Mouse (Mus musculus) embryonic facial prominence, embryonic 15.5 days (tissue): ENCODE results near the gene Slc6a16. TPM values are rescaled to one million over a fixed set of nuclear protein-coding genes. Genes with fewer than 3 reads are reported as not detected.

ENCODE experiments used
- ATAC-seq: fragments of 200-750 bp; cut with Nextera tagmentation; 2 replicates; pipeline ENCODE4 v1.8.0; 2017; ENCODE audit warnings: low read depth, moderate TSS enrichment; ENCODE audit not compliant: insufficient number of reproducible peaks, low FRiP score, low TSS enrichment
- H3K27ac ChIP-seq: fragments of 300-500 bp; sonication (generic); replicated peaks from 2 replicates; pipeline ENCODE4 v1.5.1; 2015; ENCODE audit warnings: mild to moderate bottlenecking, inconsistent platforms
- H3K27me3 ChIP-seq: fragments of 300-500 bp; sonication (generic); 2 replicates; pipeline ENCODE4 v1.6.1; 2015; ENCODE audit warnings: inconsistent platforms
- H3K36me3 ChIP-seq: fragments of 300-500 bp; sonication (generic); 2 replicates; pipeline ENCODE4 v1.6.1; 2015; ENCODE audit warnings: mild to moderate bottlenecking, inconsistent platforms
- H3K4me1 ChIP-seq: fragments of 300-500 bp; sonication (generic); 2 replicates; pipeline ENCODE4 v1.6.1; 2015; ENCODE audit warnings: inconsistent platforms
- H3K4me2 ChIP-seq: fragments of 300-500 bp; sonication (generic); replicated peaks from 2 replicates; pipeline ENCODE4 v1.6.1; 2015; ENCODE audit warnings: mild to moderate bottlenecking, inconsistent platforms
- H3K4me3 ChIP-seq: fragments of 300-500 bp; sonication (generic); replicated peaks from 2 replicates; pipeline ENCODE4 v1.5.1; 2015; ENCODE audit warnings: mild to moderate bottlenecking, inconsistent platforms
- H3K9ac ChIP-seq: fragments of 300-500 bp; sonication (generic); 2 replicates; pipeline ENCODE4 v1.6.1; 2015; ENCODE audit warnings: inconsistent platforms
- H3K9me3 ChIP-seq: fragments of 300-500 bp; sonication (generic); replicated peaks from 2 replicates; pipeline ENCODE4 v1.6.1; 2016; ENCODE audit warnings: inconsistent platforms
- WGBS: fragments of 180-500 bp; shearing (Covaris S2); methylation state at CpG from one replicate; pipeline ENCODE4 v1.1.7; 2015; 5-methylcytosine and 5-hydroxymethylcytosine counted together
- polyA plus RNA-seq: library from polyadenylated mRNA; unstranded; fragments of >200 nt; fragmentation: Nextera tagmentation; extraction: Ambion mirVana; gene quantifications from 2 replicates; pipeline ENCODE4 v1.2.1, GENCODE M21; 2015

Gene Slc6a16
- polyA plus RNA-seq, 1 experiment from 2014 or later, result 0.27 TPM

DNA sequence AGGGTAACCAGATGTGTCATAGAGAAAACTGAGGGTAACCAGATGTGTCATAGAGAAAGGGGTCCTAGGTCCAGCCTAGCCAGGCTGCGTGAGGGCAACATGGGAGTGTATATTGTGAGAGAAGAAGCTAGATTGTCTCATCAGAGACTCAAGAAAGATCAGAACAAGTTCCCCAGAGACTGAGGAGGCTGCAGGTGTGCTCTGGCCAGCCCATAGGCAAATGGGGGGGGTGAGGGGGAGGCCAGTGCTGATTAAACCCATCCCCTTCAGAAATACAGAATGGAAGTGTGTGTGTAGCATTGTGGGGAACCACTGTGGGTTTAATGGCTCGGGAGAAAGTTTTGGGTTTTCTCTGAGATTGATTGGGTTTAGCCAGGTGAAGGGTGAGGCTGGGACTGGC, 19.2 kb upstream of the Slc6a16 start:
- 76% methylated on average over 2 of the region's 2 CpGs for WGBS
- H3K4me3 ChIP-seq, result no peak overlapping the region
- no peaks in the 10 kb centered on the region for H3K27me3 ChIP-seq
- no peak overlapping the region for H3K9ac ChIP-seq
- no peaks in the 10 kb centered on the region for H3K9me3 ChIP-seq
- H3K4me1 ChIP-seq, result peaks cover 18% of the 10 kb centered on the region
- H3K36me3 ChIP-seq, result peaks cover 92% of the 10 kb centered on the region
- ATAC-seq, result no peak
- no peak overlapping the region for H3K4me2 ChIP-seq
- no peak overlapping the region for H3K27ac ChIP-seq

DNA sequence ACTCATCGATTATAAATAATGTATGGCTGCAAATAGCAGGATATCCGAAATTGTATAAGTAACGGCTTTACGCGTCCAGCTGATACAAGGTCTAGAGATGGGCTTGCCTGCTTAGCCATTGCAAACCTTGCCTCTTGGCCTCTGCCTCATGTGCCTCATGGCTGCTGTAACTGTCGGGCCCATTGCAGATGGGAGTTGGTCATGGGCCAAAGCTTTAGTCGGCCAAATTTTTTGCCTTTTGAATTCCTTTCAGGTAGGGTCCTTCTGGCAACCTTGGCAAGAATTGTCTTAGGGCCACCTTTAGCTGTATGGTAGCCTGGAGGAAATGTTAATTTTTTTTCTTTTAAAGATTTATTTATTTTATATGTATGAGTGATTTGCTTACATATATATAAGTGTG, 16.1 kb upstream of the Slc6a16 start:
- H3K9ac ChIP-seq, result no peak overlapping the region
- H3K9me3 ChIP-seq, result no peaks in the 10 kb centered on the region
- 94% methylated on average over 7 of the region's 7 CpGs for WGBS
- no peak overlapping the region for H3K4me2 ChIP-seq
- H3K27me3 ChIP-seq, result no peaks in the 10 kb centered on the region
- H3K4me1 ChIP-seq, result no peaks in the 10 kb centered on the region
- H3K27ac ChIP-seq, result no peak overlapping the region
- H3K36me3 ChIP-seq, result peaks cover 93% of the 10 kb centered on the region
- no peak for ATAC-seq
- H3K4me3 ChIP-seq, result no peak overlapping the region

DNA sequence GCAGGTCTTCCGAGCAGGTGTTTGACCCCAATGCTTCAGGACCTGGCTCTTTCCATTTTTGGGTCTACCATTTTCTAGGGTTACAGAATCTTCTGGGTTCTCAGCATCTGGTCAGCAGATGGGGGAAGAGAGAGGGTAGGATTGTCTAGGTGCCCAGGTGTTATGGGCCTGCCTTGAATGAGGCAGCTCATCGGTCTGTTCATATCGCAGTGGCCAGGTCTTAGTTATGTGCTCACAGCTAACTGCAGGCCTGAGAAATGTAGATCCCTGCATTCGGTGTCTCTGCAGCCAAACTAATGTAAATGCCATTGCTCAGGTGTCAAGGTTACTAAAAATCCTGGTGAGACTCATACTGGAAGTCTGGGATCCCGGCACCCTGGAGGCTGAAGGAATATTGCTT, 14.5 kb upstream of the Slc6a16 start:
- no peak overlapping the region for H3K4me3 ChIP-seq
- ATAC-seq, result no peak
- H3K9ac ChIP-seq, result no peak overlapping the region
- H3K27ac ChIP-seq, result no peak overlapping the region
- no peaks in the 10 kb centered on the region for H3K4me1 ChIP-seq
- H3K27me3 ChIP-seq, result no peaks in the 10 kb centered on the region
- H3K9me3 ChIP-seq, result no peaks in the 10 kb centered on the region
- no peak overlapping the region for H3K4me2 ChIP-seq
- WGBS, result 89% methylated on average over 5 of the region's 5 CpGs
- H3K36me3 ChIP-seq, result peaks cover 84% of the 10 kb centered on the region

DNA sequence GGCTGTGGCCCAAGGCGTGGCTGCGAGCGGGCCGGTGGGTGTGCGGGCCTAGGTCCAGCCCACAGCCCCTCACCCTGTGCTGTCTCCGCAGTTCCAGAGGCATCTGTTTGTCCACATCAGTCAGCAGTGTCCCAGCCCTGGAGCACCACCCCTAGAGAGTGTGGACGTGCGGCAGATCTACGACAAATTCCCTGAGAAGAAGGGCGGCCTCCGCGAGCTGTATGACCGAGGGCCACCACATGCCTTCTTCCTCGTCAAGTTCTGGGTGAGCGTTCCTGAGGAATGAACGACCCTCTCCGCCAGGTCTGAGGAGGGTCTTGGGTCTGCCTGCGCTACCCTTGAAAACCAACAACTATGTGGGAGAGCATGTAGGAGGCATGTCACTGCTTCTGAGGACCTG, 12.3 kb upstream of the Slc6a16 start:
- whole genome bisulfite sequencing, result 96% methylated on average over 18 of the region's 18 CpGs
- no peak for ATAC-seq
- peaks cover 87% of the 10 kb centered on the region for H3K36me3 ChIP-seq

DNA sequence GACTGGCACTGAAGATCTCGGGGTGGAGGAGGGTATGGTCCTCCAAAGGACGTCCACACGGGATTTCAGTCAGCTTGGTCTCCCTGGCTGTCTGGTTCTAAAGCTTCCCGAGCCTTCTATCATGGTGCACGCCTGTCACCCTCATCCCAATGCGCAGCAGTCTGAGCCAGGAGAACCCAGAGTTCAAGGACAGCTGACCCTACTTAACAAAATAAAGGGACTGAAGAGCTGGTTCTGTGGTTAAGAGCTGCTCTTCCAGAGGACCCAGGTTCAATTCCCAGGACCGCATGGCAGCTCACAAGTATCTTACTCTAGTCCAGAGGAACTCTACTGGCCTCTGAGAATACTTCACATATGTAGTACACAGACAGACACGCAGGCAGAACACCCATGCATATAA, 11.8 kb upstream of the Slc6a16 start:
- Histone ChIP-seq H3K27me3 (no peaks in the 10 kb centered on the region), H3K9me3 (no peaks in the 10 kb centered on the region), H3K36me3 (peaks cover 86% of the 10 kb centered on the region), H3K9ac (no peak overlapping the region), H3K4me3 (no peak overlapping the region), H3K27ac (no peak overlapping the region), H3K4me1 (peaks cover 10% of the 10 kb centered on the region), H3K4me2 (no peak overlapping the region)
- no peak for ATAC-seq
- 89% methylated on average over 8 of the region's 8 CpGs for WGBS

More for the DNA sequence above, 12.3 kb upstream of the Slc6a16 start:
- Histone ChIP-seq H3K9me3 (no peaks in the 10 kb centered on the region), H3K4me1 (peaks cover 5% of the 10 kb centered on the region), H3K27ac (no peak overlapping the region), H3K9ac (no peak overlapping the region), H3K4me3 (no peak overlapping the region), H3K27me3 (no peaks in the 10 kb centered on the region), H3K4me2 (no peak overlapping the region)

DNA sequence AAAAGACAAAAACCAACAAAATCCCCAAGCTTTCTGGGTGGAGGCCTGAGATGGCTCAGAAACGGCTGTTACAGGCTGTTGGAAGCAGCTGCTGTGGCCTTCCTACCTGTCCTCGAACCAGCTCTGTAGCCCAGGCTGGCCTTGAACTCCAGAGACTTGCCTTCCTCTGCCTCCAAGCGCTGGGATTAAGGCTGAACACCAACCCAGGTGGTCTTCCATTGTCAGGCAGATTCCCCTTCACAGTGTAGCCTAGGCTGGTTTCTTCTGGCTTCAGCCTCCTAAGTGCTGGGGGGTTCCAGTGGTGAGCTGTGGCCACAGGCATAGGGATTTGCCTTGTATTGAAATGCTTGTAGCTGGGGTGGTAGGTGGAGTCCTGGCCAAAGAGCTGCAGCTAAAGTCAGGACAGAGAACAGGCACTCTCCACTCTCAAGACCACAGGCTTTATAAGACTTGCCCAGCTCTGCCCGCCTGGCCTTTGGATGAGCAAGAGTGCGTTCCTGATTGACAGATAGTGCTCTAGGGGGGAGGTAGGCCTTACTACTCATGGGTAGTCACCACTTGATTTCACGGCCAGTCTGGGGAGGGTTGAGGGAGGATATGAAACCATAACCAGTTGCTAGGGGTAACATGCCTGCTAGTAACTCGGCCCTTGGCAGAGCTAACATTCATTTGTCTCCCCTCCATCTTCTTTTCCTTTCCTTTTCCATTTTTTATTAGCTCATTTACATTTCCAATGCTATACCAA, 11.3 kb upstream of the Slc6a16 start:
- peaks cover 81% of the 10 kb centered on the region for H3K36me3 ChIP-seq
- 79% methylated on average over 7 of the region's 7 CpGs for WGBS

DNA sequence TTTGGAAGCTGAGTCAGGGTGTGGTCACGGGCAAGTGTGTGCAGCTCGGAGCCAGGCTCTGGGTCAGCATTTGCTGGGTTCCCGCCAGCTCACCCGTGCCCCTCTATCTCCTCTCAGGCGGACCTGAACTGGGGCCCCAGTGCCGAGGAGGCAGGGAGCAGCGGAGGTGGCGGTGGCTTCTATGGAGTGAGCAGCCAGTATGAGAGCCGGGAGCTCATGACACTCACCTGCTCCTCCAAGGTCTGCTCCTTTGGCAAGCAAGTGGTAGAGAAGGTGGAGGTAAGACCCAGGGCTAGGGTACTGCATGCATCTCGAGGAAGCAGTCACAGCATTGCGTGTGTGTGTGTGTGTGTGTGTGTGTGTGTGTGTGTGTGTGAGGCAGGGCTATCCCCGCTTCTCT, 9.7 kb upstream of the Slc6a16 start:
- Histone ChIP-seq H3K9ac (no peak overlapping the region), H3K4me1 (peaks cover 28% of the 10 kb centered on the region), H3K9me3 (no peaks in the 10 kb centered on the region), H3K36me3 (peaks cover 65% of the 10 kb centered on the region), H3K4me2 (no peak overlapping the region), H3K27me3 (no peaks in the 10 kb centered on the region), H3K4me3 (no peak overlapping the region), H3K27ac (no peak overlapping the region)
- 91% methylated on average over 12 of the region's 12 CpGs for WGBS
- ATAC-seq, result no peak

More for the DNA sequence above, 11.3 kb upstream of the Slc6a16 start:
- Histone ChIP-seq H3K4me1 (peaks cover 16% of the 10 kb centered on the region), H3K4me3 (no peak overlapping the region), H3K27ac (no peak overlapping the region), H3K9ac (no peak overlapping the region), H3K4me2 (no peak overlapping the region), H3K9me3 (no peaks in the 10 kb centered on the region), H3K27me3 (no peaks in the 10 kb centered on the region)
- ATAC-seq, result no peak

DNA sequence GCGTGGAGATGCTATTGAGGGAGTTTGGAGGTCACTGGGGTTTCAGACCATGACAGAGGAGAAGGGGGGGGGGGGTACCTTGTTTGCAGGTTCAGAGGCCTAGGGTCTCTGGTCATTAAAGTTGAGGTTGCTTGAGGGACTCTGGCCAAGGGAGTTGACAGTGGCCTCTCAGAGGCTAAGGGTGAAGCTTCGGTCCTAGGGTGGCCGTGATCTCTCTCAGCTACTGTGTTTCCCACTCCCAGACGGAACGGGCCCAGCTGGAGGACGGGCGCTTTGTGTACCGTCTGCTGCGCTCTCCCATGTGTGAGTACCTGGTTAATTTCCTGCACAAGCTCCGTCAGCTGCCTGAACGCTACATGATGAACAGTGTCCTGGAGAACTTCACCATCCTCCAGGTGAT, 8.9 kb upstream of the Slc6a16 start:
- ATAC-seq, result no peak
- H3K9ac ChIP-seq, result no peak overlapping the region
- no peak overlapping the region for H3K27ac ChIP-seq
- no peak overlapping the region for H3K4me2 ChIP-seq
- no peak overlapping the region for H3K4me3 ChIP-seq
- WGBS, result 84% methylated on average over 11 of the region's 11 CpGs
- H3K27me3 ChIP-seq, result no peaks in the 10 kb centered on the region
- H3K36me3 ChIP-seq, result peaks cover 58% of the 10 kb centered on the region
- peaks cover 28% of the 10 kb centered on the region for H3K4me1 ChIP-seq
- no peaks in the 10 kb centered on the region for H3K9me3 ChIP-seq

DNA sequence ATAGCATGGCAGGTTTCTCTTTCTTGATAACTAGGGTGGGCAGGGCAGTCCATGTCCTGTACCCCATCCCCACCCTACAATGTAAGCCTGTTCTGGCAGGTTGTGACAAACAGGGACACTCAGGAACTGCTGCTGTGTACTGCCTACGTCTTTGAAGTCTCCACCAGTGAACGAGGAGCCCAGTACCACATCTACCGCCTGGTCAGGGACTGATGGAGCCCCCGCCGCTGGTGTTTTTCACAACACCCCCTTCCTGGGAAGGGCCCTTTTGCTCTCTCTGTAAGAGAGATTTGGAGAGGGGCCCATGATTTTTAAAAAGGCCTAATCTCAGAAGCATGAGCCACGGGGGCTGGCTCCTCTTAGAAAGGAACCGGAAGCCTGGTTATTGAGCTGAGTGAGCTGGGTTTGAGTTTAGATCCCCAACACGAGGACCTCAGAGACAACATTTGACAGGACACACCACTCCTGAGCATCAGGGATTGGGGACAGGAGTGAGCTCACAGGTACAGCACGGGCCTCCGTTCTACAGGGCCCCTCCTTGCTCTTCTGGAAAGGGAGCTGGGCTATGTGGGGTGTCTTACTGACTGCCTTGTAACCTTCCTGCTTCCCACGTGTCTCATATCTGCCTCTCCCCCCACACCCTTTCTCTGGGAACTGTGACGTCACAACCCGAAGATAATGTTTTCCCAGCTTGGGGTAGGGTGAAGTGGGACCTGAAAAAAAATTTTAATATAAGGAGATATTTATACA, 8.0 kb upstream of the Slc6a16 start:
- ATAC-seq, result no peak
- no peak overlapping the region for H3K27ac ChIP-seq
- no peak overlapping the region for H3K9ac ChIP-seq
- no peak overlapping the region for H3K4me3 ChIP-seq
- H3K9me3 ChIP-seq, result no peaks in the 10 kb centered on the region
- H3K36me3 ChIP-seq, result peaks cover 51% of the 10 kb centered on the region
- H3K4me1 ChIP-seq, result peaks cover 28% of the 10 kb centered on the region
- WGBS, result 65% methylated on average over 13 of the region's 13 CpGs
- H3K4me2 ChIP-seq, result no peak overlapping the region
- H3K27me3 ChIP-seq, result no peaks in the 10 kb centered on the region

DNA sequence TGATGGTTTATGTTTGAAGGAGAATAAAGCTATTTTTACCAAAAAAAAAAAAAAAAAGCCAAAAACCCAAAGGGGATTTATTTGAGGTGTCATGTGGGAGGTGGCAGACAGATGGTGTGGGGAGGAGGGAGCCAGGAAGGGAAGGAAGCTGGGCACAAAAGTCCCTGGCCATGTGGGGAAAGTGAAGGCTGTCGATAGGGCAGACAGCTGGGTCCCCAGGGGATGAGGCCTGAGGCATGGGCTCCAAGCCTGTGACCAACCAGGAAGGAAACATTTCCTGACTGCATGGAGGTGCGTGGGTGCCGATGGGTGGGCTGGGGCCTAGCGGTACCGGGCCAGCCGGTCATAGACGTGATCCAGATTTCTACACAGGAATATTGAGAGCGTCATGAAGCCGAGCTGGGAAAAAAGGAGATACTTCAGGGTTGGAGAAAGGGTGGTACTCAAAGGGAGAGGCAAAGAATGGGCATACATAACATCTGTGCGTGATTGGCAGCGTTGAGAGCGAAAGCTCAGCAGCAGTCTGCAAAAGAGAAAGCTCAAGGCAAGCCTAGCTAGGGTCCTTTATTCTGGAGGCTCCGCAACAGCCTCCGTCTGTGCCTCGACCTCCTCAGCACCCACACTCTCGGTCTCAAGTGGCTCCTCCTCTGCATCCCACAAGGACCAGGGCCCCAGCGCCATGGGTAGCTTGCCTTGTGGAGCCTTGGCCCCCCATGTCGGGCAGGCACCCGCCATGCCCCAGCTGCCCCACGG, 7.1 kb upstream of the Slc6a16 start:
- H3K9ac ChIP-seq, result no peak overlapping the region
- ATAC-seq, result no peak
- no peaks in the 10 kb centered on the region for H3K27me3 ChIP-seq
- peak overlapping the region; percentile 44 for H3K4me2 ChIP-seq
- H3K36me3 ChIP-seq, result peaks cover 42% of the 10 kb centered on the region
- peak overlapping the region; percentile 29; the same call in 1 of the 2 replicates for H3K4me3 ChIP-seq
- 0 out of 2 replicates have a peak overlapping the region, but pooled peaks have one; percentile 5 for H3K27ac ChIP-seq
- WGBS, result 34% methylated on average over 20 of the region's 20 CpGs
- no peaks in the 10 kb centered on the region for H3K9me3 ChIP-seq
- peaks cover 28% of the 10 kb centered on the region for H3K4me1 ChIP-seq

DNA sequence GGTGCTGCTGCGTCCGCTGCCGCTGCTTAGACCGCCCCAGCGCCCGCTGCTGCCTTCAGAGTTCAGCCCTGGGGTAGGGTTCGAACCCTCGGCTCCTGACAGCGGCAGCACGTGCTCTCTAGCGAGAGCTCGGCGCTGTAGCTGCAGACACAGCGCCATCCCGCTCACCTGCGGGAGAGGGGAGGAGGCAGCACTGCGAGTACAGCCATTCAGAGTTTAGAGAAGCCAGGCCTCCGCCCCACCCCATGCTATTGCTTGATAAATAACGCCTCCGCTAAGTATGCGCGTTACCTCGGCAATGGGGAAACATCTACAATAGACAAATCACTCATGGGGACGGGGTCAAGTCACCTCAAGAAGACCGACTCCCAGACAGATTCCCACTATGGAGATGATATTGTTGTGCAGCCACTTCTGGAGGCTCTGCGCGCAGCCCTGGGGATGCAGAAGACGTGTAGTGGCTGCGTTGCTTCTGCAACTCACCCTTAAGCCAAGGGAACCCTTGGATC, 6.5 kb upstream of the Slc6a16 start:
- peaks cover 28% of the 10 kb centered on the region for H3K4me1 ChIP-seq
- WGBS, result 10% methylated on average over 29 of the region's 29 CpGs
- no peaks in the 10 kb centered on the region for H3K9me3 ChIP-seq
- H3K4me2 ChIP-seq, result peak overlapping the region; percentile 44
- ATAC-seq, result no peak
- peak overlapping the region; percentile 29 for H3K4me3 ChIP-seq
- 0 out of 2 replicates have a peak, but pooled peaks cover 3% of the 10 kb centered on the region for H3K27me3 ChIP-seq
- H3K27ac ChIP-seq, result peak overlapping the region; percentile 55; the same call in 1 of the 2 replicates
- H3K9ac ChIP-seq, result no peak overlapping the region
- H3K36me3 ChIP-seq, result peaks cover 36% of the 10 kb centered on the region
